Mouse (Mus musculus) monocyte, adult 5-6 weeks (primary cell): ENCODE measurements around the gene Slc35g2. TPM values are rescaled to one million over a fixed set of nuclear protein-coding genes. Genes with fewer than 3 reads are reported as not detected.

Source experiments
- ATAC-seq: fragments of 153-309, 156-312 bp; replicated peaks from 2 replicates; pipeline ENCODE4 v1.8.0; 2017; ENCODE audit warnings: mild to moderate bottlenecking; ENCODE audit not compliant: low TSS enrichment, insufficient number of reproducible peaks, severe bottlenecking, poor library complexity, low FRiP score
- total RNA-seq: library from RNA; stranded (forward); fragments of 200-1000, 200-491, 200-594 nt; gene quantifications from 3 replicates; pipeline ENCODE4 v1.2.3, GENCODE M21; 2017

Slc35g2 gene
- not detected in 3 replicates for total RNA-seq

DNA sequence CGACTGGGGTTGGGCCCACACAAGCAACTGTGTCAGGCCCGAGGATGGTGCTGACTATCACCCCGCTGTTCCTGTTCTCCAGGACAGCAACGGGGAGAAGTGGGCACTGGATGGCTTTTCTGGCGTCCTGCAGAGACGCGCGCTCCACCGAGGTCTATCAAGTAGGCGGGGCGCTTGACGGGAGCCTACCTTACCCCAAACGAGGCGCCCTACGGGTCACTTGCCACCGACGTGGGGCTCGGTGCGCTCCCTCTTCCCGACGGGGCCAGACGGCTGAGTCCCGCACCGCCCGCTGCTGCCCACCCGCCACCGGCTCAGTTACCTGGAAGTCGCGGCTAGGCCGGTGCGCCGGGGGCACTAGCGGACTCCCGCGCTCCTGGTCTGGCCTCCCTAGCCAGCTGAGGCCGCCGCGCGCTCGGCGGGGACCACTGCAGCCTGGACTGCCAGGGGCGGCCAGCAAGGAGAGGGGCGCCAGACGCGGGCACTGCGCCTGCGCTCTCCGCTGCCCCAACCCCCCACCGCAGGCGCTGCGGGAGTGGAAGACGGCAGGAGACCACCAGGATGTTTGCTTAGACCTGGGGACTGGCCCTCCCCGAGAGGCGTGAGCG is at the start of gene Slc35g2:
Slc35g2 (minus strand) TSS at position 465 of the 608 bp plus-strand sequence.
- ATAC-seq: no peak

DNA sequence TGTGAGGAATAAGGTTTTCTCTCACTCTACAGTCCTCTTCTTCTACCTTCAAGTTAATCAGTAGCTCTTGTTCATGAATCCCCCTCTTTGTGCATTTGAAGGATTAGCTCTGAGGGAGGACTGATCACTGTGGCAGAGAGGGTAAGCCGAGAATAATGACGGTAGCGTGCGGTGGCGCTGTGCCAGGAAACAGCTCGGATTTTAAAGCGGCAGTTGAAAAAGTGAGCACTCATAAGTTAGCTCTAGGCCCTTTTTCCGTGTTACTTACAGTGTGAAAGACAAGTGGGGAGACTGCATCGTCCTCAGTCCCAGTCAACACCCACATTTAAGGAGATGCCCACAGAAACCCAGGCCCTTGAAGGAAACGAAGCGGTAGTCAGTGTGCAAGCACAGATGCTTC is 46.1 kb upstream of the Slc35g2 start:
- ATAC-seq: no peak

DNA sequence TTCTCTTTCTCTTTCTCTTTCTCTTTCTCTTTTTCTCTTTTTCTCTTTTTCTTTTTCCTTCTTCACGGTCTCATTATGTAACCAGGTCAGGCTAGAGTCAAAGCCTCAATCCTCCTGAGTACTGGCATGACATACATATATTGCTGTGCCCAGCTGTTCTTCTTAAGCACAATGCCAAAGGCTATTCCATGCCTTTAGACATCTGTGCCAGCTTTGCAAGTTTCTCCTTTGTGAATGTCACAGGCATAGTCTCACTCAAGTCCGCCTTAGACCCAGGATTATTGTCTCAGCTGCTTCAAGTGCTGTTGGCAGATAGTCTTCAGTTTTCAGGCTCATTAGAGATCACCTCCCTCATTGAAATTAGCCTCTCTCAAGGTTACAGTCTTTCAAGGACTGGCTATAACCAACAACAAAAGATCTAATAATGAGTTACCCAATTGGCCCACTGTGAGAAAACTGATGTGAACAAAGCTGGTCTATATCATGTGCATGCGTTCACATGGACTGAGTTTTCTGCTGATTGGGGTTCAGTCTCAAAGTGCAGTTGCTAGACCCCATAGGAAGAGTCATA is 42.7 kb upstream of the Slc35g2 start:
- ATAC-seq: no peak

DNA sequence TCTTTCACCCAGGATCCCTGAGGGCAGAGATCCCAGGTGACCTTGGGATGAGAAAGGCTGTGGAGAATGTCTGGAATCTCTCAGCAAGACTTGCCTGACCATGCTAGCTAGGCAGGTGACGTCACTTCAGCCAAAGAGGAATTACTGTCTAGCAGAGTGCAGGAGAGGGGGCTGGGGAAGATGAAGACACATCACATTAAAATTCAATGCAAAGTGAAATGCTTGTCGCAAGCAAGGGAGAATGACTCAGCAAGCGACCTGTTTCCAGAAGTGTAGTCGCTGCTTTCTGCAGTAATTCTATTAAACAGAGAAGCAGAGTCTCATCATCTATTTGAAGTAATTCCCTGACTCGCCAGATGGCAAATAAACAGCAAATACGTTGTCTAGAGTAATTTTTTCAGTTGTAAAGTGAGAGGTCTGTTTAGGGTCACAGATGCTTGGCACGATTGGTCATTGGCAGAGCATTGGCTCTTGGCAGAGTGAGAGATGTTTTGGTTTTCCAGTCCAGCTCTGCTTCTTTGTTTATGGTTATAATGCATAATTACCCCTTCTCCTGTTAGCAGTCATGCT is 35.2 kb upstream of the Slc35g2 start:
- ATAC-seq: no peak

DNA sequence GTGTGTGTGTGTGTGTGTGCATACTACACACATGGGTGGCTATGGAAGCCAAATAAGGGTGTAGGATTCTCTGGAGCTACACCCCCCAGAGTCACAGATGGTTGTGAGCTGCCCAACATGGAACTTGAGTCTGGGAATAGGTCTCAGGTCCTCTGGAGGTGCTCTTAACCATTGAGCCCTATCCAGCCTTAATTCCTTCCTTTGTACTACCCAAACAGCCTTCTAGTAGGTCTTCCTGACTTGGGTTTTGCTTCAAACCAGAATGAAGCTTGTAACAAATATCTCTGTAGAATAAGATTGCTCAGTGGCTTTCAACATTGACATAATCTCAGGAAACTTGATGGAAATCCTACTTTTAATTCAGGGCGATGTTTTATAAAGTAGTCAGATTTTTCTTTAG is 34.6 kb upstream of the Slc35g2 start:
- ATAC-seq: no peak

DNA sequence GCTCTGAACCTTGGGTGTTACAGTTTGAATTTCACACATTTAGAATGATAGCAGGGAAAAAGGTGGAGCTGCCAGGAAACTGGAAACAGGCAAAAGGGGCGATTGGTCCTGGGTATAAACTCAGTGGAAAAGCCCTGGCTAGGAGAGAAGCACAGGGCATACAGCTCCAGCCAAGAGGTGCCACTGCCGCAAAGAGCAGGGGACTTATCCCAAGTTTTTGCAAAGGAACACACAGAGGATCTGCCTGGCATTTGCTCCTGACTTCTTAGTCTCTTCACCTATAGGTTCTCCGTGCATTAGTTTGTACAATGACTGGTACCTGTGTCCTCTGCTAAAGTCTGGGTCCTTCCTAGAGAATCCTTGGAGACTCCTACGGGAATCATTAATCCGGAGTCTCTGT is 32.3 kb upstream of the Slc35g2 start:
- ATAC-seq: no peak

DNA sequence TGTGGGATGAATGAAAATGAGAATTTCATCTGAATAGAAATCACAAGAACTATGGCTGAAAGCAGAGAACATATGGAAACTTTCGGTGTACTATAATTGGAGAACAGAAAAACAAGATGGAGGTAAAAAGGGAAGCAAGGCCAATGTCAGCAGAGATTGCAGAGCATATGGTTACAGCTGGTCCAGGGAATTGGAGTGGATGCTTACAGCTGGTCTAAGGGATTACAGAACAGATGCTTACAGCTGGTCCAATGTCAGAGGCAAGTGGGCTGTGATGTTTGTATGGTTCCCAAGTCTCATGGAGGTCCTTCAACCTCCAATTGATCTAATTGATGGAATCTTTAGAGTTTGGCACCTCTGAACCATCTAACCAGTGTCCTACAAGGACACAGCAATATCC is 31.2 kb upstream of the Slc35g2 start:
- ATAC-seq: no peak

DNA sequence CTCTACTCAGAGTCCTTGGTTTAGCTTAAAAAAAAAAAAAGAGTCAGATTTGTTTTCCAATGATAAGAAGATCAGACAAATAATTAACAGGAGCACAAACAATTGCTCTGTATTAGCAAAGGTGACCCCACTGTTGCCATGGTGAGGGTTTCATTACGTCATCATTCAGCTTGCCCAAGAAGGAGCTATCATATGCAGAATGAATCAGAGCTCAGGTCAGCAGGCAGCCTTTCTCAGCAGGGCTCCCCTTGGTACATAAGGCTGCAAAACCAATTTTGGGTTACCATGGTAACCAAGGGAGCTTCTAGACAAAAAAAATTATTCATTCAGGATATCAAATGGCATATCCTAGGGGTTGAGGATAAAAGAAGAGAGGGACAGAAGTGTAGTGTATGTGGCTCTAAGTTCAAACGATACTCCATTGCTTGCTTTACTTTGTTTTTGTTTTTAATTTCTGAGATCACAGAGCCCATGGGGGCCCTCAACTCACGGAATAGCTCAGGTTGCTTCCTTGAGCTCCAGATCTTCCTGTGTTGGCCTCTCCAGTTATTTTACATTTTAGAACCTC is 29.0 kb upstream of the Slc35g2 start:
- no peak for ATAC-seq

DNA sequence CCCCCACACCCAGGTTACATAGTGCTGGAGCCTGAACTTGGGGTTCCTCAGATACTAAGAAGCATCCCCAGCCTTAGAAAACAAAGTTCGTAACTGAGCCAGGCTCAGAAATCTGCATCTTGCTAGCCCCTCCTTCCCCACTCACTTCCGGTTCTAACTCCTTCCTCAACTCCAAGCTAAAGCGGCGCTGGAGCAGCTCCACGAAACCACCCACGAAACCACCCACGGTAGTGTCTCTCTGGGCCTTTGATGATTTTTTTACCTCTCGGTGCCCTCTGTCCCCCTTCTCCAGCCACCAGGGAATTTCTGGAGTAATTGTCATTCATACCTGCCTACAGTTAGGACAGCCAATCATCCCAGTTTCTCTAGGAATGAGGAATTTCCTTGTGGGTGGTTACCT is 26.7 kb upstream of the Slc35g2 start, which contains the start of gene Stag1:
Stag1 (plus strand) TSS at position 253 of the 400 bp plus-strand sequence.
- no peak for ATAC-seq

DNA sequence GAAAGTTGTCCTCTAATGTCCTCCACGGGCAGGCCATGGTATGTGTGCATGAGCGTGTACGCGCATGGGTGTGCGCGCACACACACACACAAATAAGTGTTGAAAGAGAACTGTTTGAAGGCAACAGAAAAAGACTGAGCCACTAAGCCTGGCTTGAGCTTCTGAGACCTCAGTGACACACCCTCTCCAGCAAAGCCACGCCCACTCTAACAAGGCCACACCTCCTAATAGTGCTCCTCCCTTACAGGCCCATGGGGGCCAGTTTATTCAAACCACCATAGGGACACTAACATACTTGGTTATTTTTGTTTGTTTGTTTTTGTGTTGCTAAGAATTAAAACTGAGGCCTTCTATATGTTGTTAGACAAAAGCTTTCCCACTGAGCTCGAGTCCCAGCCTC is 25.4 kb upstream of the Slc35g2 start:
- no peak for ATAC-seq

DNA sequence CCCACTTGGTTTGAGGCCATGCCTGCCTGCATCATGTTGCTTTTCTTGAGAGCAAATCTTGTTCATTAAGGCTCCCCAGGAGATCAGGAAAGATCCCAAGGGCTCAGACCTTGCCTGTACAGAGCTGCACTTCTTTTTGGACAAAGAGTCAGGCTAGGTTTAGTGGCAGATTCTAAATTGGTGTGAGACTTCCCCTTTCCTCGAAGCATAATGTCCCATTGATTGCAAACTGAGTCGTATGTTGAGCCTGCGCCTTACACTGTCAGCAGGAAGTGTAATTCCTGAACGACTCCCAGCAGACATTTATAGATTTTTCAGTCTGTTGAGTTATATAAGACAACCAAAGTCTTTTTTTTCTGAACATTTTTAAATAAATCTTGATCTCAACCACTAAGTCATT is 19.6 kb upstream of the Slc35g2 start:
- no peak for ATAC-seq

DNA sequence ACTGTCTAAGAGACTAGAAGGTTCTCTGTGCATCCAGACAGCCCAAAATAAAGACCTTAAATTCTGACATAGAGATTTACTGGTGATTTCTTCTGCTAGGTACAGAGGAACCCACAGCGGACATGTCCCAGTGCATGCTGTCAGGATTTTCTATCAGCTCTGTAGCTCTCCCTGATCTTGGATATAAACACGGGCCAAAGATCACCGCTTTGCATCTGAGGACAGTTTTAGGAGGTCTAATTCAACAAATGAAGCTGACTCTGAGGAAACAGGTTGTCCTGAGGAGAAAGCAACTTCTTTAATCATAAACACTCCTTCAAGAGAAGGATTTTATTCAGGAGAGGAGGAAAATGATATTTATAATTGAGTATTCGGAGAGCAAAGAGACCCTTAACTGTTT is 13.1 kb upstream of the Slc35g2 start:
- no peak for ATAC-seq

DNA sequence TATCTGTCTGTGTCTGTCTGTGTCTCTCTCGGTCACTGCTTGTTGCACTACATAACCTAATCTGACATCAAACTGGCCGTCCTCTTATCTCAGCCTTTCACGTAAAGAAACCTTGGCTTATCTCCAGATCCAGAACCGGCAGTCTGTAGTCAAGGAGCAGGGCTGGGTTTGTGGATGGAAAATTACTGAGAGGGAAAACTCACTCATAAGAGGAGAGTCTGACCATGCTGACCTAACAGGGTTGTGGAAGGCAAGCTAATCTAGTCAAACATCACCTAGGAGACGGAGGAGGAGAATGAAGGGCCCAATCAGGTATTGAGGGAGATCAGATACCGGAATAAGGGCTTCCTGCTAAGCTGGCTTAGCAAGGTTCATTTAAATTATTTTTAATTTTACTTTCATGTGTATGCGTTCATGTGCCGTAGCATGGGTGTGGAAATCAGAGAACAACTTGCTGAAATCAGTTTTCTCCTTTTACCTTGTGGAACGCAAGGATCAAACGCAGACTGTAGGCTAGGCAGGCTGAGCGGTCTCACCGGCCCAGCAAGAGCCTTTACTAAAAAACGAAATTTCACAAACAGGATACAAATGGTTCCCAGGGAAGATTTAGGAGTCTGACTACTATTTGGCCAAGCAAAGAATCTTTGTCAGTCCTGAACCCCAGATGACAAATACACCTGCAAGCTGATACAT is 12.1 kb upstream of the Slc35g2 start:
- no peak for ATAC-seq

DNA sequence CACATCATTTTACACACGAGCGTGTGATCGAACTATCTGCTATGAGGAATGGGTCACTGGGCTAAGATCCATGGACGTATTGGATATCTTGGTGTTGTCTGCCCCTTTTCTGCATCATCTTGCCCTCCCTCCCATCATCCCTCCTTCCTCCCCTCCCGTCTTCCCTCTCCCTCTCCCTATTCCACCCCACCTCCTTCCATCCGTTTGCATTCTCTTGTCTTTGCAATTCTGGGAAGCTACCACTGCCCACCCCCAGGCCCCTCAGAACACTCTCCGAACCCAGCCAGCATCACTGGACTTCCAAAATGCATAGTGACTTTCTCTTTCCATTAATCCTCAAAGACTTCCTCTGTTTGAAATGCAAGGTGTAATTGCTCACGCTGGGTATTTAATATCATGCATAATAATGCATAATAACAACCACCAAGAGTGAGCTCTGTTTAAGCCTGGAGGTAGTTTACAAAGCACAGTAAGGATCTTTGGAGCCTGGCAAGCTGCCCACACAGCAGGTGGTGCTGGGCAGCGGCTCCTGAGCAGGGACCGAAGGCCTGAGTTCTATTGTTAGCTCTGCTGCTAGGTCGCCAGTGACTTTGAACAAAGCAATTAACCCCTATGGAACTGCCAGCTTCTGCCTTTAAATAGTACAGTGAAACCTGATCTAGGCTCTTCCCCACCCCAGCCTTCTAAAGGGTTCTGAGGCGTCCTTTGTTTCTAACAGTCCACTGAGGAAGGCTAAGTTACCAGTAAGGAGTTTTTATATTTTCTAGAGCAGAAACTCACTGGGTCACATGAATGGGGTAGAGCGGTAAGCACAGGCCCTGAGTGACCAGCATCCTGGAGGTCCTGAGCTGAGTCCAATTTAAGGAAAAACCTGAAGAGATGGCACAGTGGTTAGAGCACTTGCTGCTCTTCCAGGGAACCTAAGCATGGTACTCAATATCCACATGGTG is 10.9 kb upstream of the Slc35g2 start:
- no peak for ATAC-seq

DNA sequence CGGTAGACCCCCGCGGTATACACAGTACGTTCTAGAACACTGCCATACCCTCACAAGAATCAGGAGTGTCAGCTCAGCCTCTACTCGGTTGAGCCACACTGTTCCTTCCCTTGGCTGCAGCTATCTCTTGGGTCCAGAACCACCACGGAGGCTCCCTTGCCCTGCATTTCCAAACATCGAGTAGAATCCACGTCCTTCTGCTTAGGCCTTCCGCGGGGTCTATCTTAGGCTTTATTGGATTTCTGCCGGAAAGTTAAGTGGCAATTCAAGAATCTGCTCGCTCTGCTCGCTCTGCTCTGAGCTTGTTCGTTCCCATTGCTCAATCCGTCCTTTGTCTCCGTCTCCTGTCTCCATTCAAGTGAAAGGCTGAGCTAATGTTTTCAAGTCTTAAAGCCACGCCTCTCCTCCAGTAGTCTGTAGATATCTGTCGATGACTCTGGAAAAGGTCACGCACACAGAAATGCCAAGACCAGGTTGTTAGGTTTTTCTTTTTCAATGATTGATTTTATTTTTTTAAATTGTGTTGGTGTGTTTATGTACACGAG is 9.4 kb upstream of the Slc35g2 start:
- ATAC-seq: no peak

DNA sequence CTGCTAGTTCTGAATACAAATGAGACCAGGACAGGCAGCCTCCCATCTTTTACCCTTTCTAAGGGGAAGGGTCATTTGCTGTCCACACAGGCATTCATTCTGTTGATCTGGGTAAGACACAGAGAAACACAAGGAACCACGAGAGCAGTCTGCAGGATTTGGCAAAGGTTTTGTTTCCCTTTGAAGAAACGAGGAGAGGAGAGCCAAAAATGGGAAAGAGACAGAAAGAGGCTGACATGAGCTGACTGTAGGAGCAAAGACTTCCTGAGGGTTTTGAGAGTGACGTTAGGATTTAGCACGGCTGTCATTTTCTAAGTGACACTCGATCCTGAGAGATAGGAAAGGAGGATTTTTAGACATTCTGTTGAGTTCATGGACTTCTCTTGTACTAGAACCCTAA is 3.1 kb upstream of the Slc35g2 start:
- no peak for ATAC-seq

DNA sequence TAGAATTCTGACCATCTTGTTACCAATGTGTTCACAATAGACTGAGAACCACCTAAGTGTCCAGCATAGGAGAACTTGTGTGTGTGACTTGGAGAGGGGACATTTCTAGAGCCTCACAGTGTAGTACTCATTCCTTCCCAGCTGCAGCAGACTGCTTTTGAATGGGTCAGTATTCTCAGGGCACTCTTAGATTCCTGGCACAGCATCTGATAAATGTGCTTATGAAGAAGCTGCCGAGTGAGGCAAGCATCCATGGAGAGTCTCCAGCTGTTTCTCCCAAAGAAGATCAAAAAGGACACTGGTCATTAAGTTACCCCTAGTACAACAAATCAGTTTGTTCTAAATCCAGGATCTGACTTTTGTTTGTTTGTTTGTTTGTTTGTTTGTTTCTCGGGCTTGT is 2.4 kb upstream of the Slc35g2 start:
- ATAC-seq: no peak

DNA sequence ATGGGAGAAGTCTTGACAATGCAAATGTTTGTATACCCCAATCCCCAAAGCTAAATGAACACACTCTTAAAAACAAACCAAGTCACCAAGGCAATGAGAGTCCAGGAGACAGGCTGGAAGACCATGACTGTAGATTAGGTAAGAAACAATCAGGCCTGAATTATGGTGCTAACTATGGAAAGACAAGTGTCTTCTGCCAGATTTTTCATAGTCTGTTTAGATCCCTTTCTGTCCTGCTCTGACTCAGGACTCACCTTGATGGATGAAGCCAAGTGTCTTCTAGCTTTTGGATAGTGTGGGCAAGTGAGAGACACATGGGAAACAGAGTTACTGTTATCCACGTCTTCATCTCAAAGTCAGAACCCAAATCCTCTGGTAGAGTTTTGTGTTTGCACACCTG is 621 bp upstream of the Slc35g2 start:
- no peak for ATAC-seq
